Mouse (Mus musculus) brain, embryonic 14.5 days (tissue): Measurements from ENCODE around the gene Id1.

ENCODE experiments used
- CTCF ChIP-seq: fragments of 200-500 bp; IDR thresholded peaks from 2 replicates; pipeline ENCODE4 v1.5.1; 2012; ENCODE audit warnings: inconsistent platforms, mild to moderate bottlenecking, moderate library complexity, borderline replicate concordance; ENCODE audit not compliant: insufficient read depth, insufficient read length; ENCODE audit errors: extremely low read depth
- POLR2A ChIP-seq: fragments of 200-500 bp; IDR thresholded peaks from 2 replicates; pipeline ENCODE4 v1.6.1; 2012; ENCODE audit warnings: mild to moderate bottlenecking, inconsistent platforms, borderline replicate concordance; ENCODE audit not compliant: poor library complexity, insufficient read depth, insufficient read length, severe bottlenecking; ENCODE audit errors: extremely low read depth

- TF ChIP-seq CTCF (no peak), POLR2A (no peak)
Measured at GRCm38 (mm10) chr2:152707186-152707585, 28.9 kb upstream of the Id1 start.
